Mouse (Mus musculus): ENCODE data around the gene Gm45062.

GRCm38 (mm10) chr6:8645708-8646107, 386.5 kb downstream of the Gm45062 start:
- no peak for TF ChIP-seq CTCF (IDR thresholded peaks at IDR 0.05; ENCODE audit: low read depth, low read length)
- TF ChIP-seq POLR2A (IDR thresholded peaks at IDR 0.05; ENCODE audit: insufficient read depth, low read length) = no peak

Data from ES-Bruce4 (cell line).